Mouse (Mus musculus): ENCODE results near the gene Amotl2. TPM values are rescaled to one million over a fixed set of nuclear protein-coding genes. Genes with fewer than 3 reads are reported as not detected.
A peak's percentile ranks its signal among the peaks of the same experiment; 100 is the strongest.

Amotl2 gene
- polyA plus RNA-seq, 1 experiment from 2014 or later, result 38.9 TPM

DNA sequence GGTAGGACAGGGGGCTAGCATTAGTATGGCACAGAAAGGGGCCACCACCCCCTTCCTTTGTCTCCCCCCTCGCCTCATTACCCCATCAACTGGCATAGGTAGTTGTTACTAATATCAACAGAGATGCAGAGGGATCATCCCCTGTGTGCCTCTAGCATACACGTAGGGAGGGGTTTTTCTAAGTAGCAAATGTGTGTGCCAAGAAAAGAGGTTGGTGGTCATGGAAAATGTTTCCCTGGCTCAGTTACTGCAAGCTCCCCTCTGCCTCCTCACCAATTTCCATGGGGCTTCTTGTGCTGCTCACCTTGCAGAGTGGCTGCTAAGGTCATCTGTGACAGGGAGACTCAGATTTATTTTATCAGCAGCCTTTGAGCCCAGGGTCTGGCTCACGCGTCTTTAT lies 2.6 kb downstream of the Amotl2 start:
- peak overlapping the region; percentile 90 for H3K9ac ChIP-seq
- ATAC-seq (replicated peaks; ENCODE audit: insufficient number of reproducible peaks, insufficient read depth, low FRiP score, low read depth), result no peak
- H3K27me3 ChIP-seq, result no peaks in the 10 kb centered on the region
- WGBS, result 3% methylated on average over 4 of the region's 4 CpGs
- H3K27ac ChIP-seq, result peak overlapping the region; percentile 98
- H3K4me1 ChIP-seq (replicated peaks), result peaks cover 75% of the 10 kb centered on the region
- H3K36me3 ChIP-seq, result peaks cover 36% of the 10 kb centered on the region
- peak overlapping the region; percentile 89 for H3K4me2 ChIP-seq
- H3K9me3 ChIP-seq (replicated peaks), result no peaks in the 10 kb centered on the region
- H3K4me3 ChIP-seq, result peak overlapping the region; percentile 78

DNA sequence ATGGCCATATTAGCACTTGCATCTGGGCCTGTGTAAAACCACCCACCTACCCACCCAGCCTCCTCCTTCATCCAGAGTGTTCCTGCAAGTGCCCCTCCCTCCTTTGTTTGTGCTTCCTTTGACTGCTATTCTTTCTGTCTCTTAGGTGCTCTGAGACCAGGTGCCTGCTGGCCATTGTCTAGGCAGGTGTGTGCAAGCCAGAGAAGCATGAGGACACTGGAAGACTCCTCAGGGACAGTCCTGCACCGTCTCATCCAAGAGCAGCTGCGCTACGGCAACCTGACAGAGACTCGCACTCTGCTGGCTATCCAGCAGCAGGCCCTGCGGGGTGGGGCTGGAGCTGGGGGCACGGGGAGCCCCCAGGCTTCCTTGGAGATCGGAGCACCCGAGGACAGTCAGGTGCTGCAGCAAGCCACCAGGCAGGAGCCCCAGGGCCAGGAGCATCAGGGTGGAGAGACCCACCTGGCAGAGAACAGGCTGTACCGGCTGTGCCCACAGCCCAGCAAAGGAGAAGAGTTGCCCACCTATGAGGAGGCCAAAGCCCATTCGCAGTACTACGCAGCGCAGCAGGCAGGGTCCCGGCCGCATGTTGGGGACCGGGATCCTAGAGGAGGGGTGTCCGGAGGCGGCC lies 3.6 kb downstream of the Amotl2 start:
- 34% methylated on average over 17 of the region's 17 CpGs for WGBS
- Histone ChIP-seq H3K4me2 (peak overlapping the region; percentile 89), H3K4me3 (peak overlapping the region; percentile 78), H3K9me3 (replicated peaks) (no peaks in the 10 kb centered on the region), H3K9ac (peak overlapping the region; percentile 90), H3K27ac (peak overlapping the region; percentile 98), H3K4me1 (replicated peaks) (peaks cover 75% of the 10 kb centered on the region), H3K36me3 (peaks cover 45% of the 10 kb centered on the region), H3K27me3 (no peaks in the 10 kb centered on the region)
- ATAC-seq (replicated peaks; ENCODE audit: insufficient number of reproducible peaks, insufficient read depth, low FRiP score, low read depth), result no peak

DNA sequence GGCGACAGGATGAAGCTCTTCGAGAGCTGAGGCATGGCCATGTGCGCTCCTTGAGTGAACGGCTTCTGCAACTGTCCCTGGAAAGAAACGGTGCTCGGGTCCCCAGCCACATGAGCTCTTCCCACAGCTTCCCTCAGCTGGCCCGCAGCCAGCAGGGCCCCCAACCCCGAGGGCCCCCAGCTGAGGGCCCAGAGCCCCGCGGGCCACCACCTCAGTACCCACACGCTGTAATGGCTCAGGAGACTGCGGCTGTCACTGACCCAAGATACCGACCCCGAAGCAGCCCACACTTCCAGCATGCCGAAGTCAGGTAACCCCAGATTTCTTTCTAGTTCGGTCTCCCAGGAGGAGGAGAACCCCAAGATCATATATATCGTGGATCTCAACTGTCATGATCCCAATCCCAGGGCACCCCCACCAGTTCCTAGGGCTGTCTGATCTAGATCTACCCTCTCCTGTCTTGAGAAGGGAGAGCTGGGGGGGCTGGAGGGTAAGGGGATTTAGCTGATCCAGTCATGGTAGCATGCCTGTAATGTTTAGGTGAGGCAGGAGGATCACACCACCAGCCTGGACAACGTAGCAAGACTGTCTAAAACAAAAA lies 4.2 kb downstream of the Amotl2 start:
- WGBS, result 34% methylated on average over 18 of the region's 18 CpGs
- Histone ChIP-seq H3K4me2 (peak overlapping the region; percentile 89), H3K9me3 (replicated peaks) (no peaks in the 10 kb centered on the region), H3K4me1 (replicated peaks) (peaks cover 75% of the 10 kb centered on the region), H3K27me3 (no peaks in the 10 kb centered on the region), H3K4me3 (peak overlapping the region; percentile 78), H3K36me3 (peaks cover 51% of the 10 kb centered on the region), H3K9ac (peak overlapping the region; percentile 90), H3K27ac (peak overlapping the region; percentile 98)
- no peak for ATAC-seq (replicated peaks; ENCODE audit: insufficient number of reproducible peaks, insufficient read depth, low FRiP score, low read depth)

DNA sequence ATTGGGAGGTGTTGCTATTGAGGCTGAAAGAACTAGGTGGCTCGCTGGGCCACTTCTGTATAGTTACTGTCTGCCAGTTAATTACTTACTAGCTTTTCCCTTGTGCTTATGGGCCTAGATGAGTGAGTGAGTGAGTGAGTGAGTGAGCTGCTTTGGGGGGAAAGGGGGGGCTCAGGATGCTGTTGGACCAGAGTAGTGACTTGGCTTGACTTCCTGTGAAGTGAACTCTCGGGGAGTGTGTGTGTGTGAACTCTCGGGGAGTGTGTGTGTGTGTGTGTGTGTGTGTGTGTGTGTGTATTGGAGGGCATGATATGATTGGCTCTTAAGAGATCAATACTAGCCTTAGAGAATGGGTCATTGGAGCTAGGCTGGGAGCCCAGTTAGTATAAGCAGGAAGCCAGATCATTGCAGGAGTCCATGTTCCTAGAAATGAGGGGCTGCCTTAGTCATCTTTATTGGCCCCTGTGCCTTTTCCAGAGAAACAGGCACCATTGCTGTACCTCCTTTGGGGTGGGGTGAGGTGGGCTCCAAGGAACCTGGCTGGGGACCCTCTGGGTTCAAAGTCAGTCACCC lies 5.0 kb downstream of the Amotl2 start:
- H3K4me3 ChIP-seq, result peak overlapping the region; percentile 78
- H3K9ac ChIP-seq, result peak overlapping the region; percentile 90
- no peaks in the 10 kb centered on the region for H3K27me3 ChIP-seq
- H3K36me3 ChIP-seq, result peaks cover 53% of the 10 kb centered on the region
- peak overlapping the region; percentile 89 for H3K4me2 ChIP-seq
- peaks cover 77% of the 10 kb centered on the region for H3K4me1 ChIP-seq (replicated peaks)
- H3K9me3 ChIP-seq (replicated peaks), result no peaks in the 10 kb centered on the region
- WGBS, result 15% methylated on average over 3 of the region's 3 CpGs
- ATAC-seq (replicated peaks; ENCODE audit: insufficient number of reproducible peaks, insufficient read depth, low FRiP score, low read depth), result no peak
- H3K27ac ChIP-seq, result peak overlapping the region; percentile 98

DNA sequence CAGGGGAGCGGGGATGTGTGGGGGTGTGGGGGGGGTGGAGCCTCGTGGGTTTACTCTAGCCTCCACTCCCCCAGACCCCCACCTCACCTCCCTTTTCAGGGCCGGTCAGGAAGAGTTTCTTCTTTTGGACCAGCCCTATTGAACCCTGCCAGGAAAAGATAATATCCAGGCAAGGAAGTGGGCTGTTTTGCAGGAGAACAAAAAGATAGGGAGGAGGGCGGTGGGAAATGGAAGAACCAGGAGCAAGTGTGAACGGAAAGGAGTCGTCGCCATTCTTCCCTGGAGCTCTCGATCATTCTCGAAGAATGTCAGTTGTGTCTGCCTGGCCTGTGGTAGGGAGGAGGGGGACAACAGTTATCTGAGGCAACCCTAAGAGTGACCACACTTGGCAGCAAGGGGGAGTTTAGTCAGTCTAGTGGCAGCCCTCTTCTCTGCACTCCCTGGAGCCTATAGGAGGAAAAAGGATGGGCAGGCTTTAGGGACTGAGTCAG lies 5.6 kb downstream of the Amotl2 start:
- Histone ChIP-seq H3K4me1 (replicated peaks) (peaks cover 77% of the 10 kb centered on the region), H3K4me2 (peak overlapping the region; percentile 89), H3K27ac (peak overlapping the region; percentile 98), H3K9ac (peak overlapping the region; percentile 90; the same call in 1 of the 2 replicates), H3K27me3 (no peaks in the 10 kb centered on the region), H3K36me3 (peaks cover 58% of the 10 kb centered on the region), H3K4me3 (peak overlapping the region; percentile 78), H3K9me3 (replicated peaks) (no peaks in the 10 kb centered on the region)
- no peak for ATAC-seq (replicated peaks; ENCODE audit: insufficient number of reproducible peaks, insufficient read depth, low FRiP score, low read depth)
- WGBS, result 13% methylated on average over 9 of the region's 9 CpGs

DNA sequence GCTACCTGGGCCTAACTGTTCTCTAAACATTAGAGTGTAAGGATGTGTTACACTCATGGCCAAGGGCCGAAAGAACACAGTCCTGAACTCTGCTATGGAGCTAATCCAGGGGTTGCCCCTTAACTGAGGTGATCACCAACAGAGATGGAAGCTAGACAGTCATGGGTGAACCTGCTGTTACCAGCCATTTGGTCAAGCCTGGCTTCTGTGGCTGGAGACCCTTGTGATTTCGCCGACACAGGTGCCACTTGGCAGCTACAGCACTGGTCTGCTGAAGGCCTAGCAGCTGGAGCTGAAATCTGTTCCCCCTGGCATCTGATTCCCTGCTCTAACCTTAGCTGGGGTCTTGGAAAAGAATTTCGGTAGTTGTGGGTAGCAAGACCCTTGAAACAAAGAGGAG lies 6.3 kb downstream of the Amotl2 start:
- no peaks in the 10 kb centered on the region for H3K27me3 ChIP-seq

DNA sequence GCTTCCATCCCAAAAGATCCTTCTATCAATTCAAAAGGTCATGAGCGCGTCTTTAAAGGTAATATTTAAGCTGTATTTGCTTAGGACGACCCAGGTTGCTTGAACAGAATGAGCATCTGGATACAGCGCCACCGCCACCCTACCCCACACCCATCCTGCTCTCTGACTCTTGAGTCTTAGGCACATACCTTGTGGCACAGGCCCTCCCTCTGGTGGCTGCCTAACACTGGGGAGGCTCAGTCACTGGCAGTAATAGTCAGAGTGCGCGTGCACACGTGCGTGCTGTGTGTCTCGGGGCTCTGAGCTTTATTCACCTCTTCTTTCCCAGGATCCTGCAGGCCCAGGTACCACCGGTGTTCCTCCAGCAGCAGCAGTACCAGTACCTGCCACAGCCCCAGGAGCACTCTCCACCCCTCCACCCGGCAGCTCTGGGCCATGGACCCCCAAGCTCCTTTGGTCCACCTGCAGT lies 6.8 kb downstream of the Amotl2 start:
- peak overlapping the region; percentile 22; the same call in 1 of the 2 replicates for H3K9ac ChIP-seq
- peaks cover 68% of the 10 kb centered on the region for H3K36me3 ChIP-seq
- H3K9me3 ChIP-seq (replicated peaks), result no peaks in the 10 kb centered on the region
- H3K27ac ChIP-seq, result peak overlapping the region; percentile 98
- H3K27me3 ChIP-seq, result no peaks in the 10 kb centered on the region
- ATAC-seq (replicated peaks; ENCODE audit: insufficient number of reproducible peaks, insufficient read depth, low FRiP score, low read depth), result no peak
- 0 out of 2 replicates have a peak overlapping the region, but pooled peaks have one; percentile 89 for H3K4me2 ChIP-seq
- H3K4me1 ChIP-seq (replicated peaks), result peaks cover 88% of the 10 kb centered on the region
- WGBS, result 79% methylated on average over 12 of the region's 12 CpGs
- H3K4me3 ChIP-seq, result no peak overlapping the region

More for the DNA sequence above, 6.3 kb downstream of the Amotl2 start:
- no peaks in the 10 kb centered on the region for H3K9me3 ChIP-seq (replicated peaks)
- peaks cover 64% of the 10 kb centered on the region for H3K36me3 ChIP-seq
- H3K4me2 ChIP-seq, result peak overlapping the region; percentile 89
- H3K9ac ChIP-seq, result peak overlapping the region; percentile 22; the same call in 1 of the 2 replicates
- H3K27ac ChIP-seq, result peak overlapping the region; percentile 98
- ATAC-seq (replicated peaks; ENCODE audit: insufficient number of reproducible peaks, insufficient read depth, low FRiP score, low read depth), result no peak
- 74% methylated on average over 4 of the region's 4 CpGs for WGBS
- no peak overlapping the region; the same call in 1 of the 2 replicates for H3K4me3 ChIP-seq
- peaks cover 84% of the 10 kb centered on the region for H3K4me1 ChIP-seq (replicated peaks)

DNA sequence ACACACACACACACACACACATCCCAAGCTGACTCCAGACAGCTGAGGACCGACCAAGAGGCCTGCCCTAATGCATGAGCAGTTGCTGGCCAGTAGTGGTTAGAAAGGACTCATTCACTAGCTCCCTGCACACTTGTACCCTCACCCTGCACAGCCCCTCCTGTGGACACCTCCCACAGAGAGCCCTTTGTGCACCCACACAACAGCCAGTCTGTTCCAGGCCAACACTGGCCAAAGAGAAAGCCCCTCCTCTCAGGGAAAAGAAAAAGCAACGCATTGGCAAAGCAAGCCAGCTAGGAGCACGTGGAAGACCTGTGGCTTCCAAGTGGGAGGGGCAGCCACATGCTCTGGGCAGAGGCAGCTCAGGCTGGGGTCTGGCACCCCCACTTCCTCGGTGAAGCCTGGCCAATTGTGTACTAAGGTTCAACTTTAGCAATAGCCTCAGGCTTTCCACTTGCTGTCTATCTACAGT lies 7.6 kb downstream of the Amotl2 start:
- no peaks in the 10 kb centered on the region for H3K9me3 ChIP-seq (replicated peaks)
- H3K27ac ChIP-seq, result peak overlapping the region; percentile 98
- H3K27me3 ChIP-seq, result no peaks in the 10 kb centered on the region
- ATAC-seq (replicated peaks; ENCODE audit: insufficient number of reproducible peaks, insufficient read depth, low FRiP score, low read depth), result no peak; the same call in 1 of the 2 replicates
- no peak overlapping the region for H3K4me2 ChIP-seq
- no peak overlapping the region for H3K4me3 ChIP-seq
- peaks cover 76% of the 10 kb centered on the region for H3K36me3 ChIP-seq
- H3K9ac ChIP-seq, result 0 out of 2 replicates have a peak overlapping the region, but pooled peaks have one; percentile 19
- peaks cover 93% of the 10 kb centered on the region for H3K4me1 ChIP-seq (replicated peaks)
- WGBS, result 19% methylated on average over 4 of the region's 4 CpGs

DNA sequence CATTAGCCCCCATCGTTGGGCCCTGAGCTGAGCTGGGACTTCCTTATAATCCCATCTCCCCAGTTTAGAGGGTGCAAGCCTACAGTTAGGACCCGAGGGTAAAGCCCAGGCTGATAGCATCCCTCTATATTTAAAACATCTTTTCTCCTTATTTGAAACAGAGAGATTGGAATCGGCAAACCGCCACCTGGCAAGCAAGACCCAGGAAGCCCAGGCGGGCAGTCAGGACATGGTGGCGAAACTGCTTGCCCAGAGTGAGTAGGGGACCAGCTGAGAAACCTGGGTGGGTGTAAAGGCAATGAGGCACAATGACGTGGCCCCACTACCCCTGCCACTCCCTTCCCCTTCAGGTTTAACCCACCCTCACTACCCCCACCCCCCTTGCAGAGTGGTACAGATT lies 8.5 kb downstream of the Amotl2 start:
- peaks cover 84% of the 10 kb centered on the region for H3K36me3 ChIP-seq
- no peak overlapping the region for H3K4me2 ChIP-seq
- peak overlapping the region; percentile 98 for H3K27ac ChIP-seq
- 75% methylated on average over 7 of the region's 7 CpGs for WGBS
- H3K27me3 ChIP-seq, result no peaks in the 10 kb centered on the region
- no peak overlapping the region for H3K4me3 ChIP-seq
- no peaks in the 10 kb centered on the region for H3K9me3 ChIP-seq (replicated peaks)
- H3K9ac ChIP-seq, result 0 out of 2 replicates have a peak overlapping the region, but pooled peaks have one; percentile 8
- ATAC-seq (replicated peaks; ENCODE audit: insufficient number of reproducible peaks, insufficient read depth, low FRiP score, low read depth), result no peak
- peaks cover 95% of the 10 kb centered on the region for H3K4me1 ChIP-seq (replicated peaks)

DNA sequence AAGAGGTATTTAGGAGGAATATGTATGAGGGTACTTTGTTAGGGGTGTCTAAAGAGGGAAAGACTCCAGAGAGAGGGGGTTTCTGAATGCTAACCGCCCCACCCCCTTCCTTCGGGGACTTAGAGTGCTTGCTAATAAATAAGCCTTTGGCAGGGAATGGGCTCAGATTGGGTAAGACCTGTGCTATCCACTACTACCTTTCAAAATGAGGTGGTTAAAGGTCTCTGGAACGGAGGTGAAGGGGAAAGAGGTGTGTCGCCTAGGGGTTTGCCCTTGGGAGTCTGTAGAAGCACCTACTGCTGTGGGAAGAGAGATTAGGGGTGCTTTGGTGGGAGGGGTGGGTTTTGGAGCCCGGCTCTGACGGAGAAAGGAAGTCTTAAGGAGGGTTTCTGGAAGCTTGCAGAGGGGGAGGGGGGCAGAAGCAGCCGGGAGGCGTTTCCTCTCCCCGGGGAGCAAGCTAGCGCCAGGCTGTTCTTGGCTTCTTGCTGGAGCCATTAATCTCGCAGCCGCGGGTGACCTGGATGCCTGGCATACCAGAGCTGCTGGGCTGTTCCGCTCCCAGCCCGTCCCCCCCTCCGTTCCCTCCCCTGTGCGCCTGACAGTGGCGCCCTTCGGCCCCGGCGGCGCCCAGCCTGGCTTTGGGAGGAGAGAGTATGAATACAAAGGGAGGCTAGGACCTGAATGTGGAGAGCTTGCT lies 9.6 kb downstream of the Amotl2 start:
- Histone ChIP-seq H3K9ac (no peak overlapping the region), H3K36me3 (peaks cover 84% of the 10 kb centered on the region), H3K4me2 (peak overlapping the region; percentile 45), H3K4me3 (peak overlapping the region; percentile 14; the same call in 1 of the 2 replicates), H3K9me3 (replicated peaks) (no peaks in the 10 kb centered on the region), H3K4me1 (replicated peaks) (peaks cover 93% of the 10 kb centered on the region), H3K27ac (peak overlapping the region; percentile 98), H3K27me3 (no peaks in the 10 kb centered on the region)
- WGBS, result 3% methylated on average over 18 of the region's 22 CpGs
- ATAC-seq (replicated peaks; ENCODE audit: insufficient number of reproducible peaks, insufficient read depth, low FRiP score, low read depth), result peak; percentile 90

DNA sequence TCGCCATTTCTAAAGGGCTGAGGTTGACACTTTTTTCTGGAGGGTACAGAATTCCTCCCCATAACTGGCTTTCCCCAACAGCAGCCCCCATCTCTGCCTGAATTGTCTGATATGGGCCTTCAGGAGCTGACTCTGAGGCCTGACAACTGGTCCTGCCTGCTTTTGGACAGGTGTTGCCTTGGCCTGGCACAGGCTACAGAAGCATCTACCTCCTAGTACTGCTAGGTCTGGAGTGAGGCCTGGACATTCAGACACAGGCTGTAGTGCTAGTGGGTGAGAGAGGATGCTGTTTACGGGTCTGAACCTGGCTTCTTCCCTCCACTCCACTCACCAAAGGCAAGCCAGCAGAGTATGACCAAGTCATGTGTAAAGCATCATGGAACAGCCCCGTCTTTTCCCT lies 10.3 kb downstream of the Amotl2 start:
- no peaks in the 10 kb centered on the region for H3K9me3 ChIP-seq (replicated peaks)
- ATAC-seq (replicated peaks; ENCODE audit: insufficient number of reproducible peaks, insufficient read depth, low FRiP score, low read depth), result no peak

More for the DNA sequence above, 10.3 kb downstream of the Amotl2 start:
- no peak overlapping the region for H3K9ac ChIP-seq
- peak overlapping the region; percentile 98 for H3K27ac ChIP-seq
- peaks cover 89% of the 10 kb centered on the region for H3K4me1 ChIP-seq (replicated peaks)
- H3K27me3 ChIP-seq, result no peaks in the 10 kb centered on the region
- 46% methylated on average over 3 of the region's 3 CpGs for WGBS
- H3K36me3 ChIP-seq, result peaks cover 90% of the 10 kb centered on the region
- peak overlapping the region; percentile 45 for H3K4me2 ChIP-seq
- H3K4me3 ChIP-seq, result no peak overlapping the region
